Mouse (Mus musculus) B cell, adult 62 days (primary cell): ENCODE measurements around the gene Nox1. TPM values are rescaled to one million over a fixed set of nuclear protein-coding genes. Genes with fewer than 3 reads are reported as not detected.

ENCODE experiments used
- total RNA-seq: library from RNA; stranded (reverse); gene quantifications from 4 replicates; pipeline ENCODE4 v1.2.4, GENCODE M21; 2023

The Nox1 gene
- 1.3 to 1.6 TPM (median 1.4 TPM) in 4 replicates for total RNA-seq

GRCm38 (mm10) chrX:134221856-134222255 is at the start of gene Nox1:
Gene Nox1 (minus strand): TSS chrX:134221956.

GRCm38 (mm10) chrX:134187201-134187600 is 34.6 kb downstream of the Nox1 start, which contains the start of gene Arl13a:
Gene Arl13a (plus strand): TSS chrX:134187501.

GRCm38 (mm10) chrX:134162043-134162720 is 59.6 kb downstream of the Nox1 start, which contains the start of gene Xkrx:
Gene Xkrx (minus strand): TSS chrX:134162076.

GRCm38 (mm10) chrX:134058987-134059712 is 162.6 kb downstream of the Nox1 start, which contains the start of gene Cstf2:
Gene Cstf2 (plus strand): TSS chrX:134059187.

Other genes with a start within 250 kb of the Nox1 start
- 0.24 to 0.58 TPM (median 0.27 TPM) in 4 replicates for gene Sytl4, start 240.1 kb downstream of the Nox1 start, total RNA-seq
- 37.8 to 56.8 TPM (median 51.0 TPM) in 4 replicates for gene Cstf2, start 162.8 kb downstream of the Nox1 start, total RNA-seq
- gene Xkrx, start 59.9 kb downstream of the Nox1 start, total RNA-seq: 23.0 to 29.0 TPM (median 24.8 TPM) in 4 replicates
- not detected in 4 replicates for gene Arl13a, start 34.5 kb downstream of the Nox1 start, total RNA-seq
- 27.4 to 32.0 TPM (median 29.4 TPM) in 4 replicates for gene Trmt2b, start 55.0 kb upstream of the Nox1 start, total RNA-seq
- gene Tmem35a, start 73.3 kb upstream of the Nox1 start, total RNA-seq: not detected in 4 replicates
- gene Cenpi, start 86.1 kb upstream of the Nox1 start, total RNA-seq: 1.2 to 2.6 TPM (median 1.7 TPM) in 4 replicates
- not detected in 4 replicates for gene Drp2, start 182.6 kb upstream of the Nox1 start, total RNA-seq